Mouse (Mus musculus) G1E (cell line): ENCODE data around the gene Bmp5.

ENCODE experiments used
- CTCF ChIP-seq: IDR thresholded peaks from 2 replicates; pipeline ENCODE4 v1.5.1; 2012; ENCODE audit warnings: low read depth, low read length, inconsistent platforms, mixed read lengths
- GATA1 ChIP-seq: IDR thresholded peaks from 2 replicates; pipeline ENCODE4 v1.6.1; 2012; ENCODE audit warnings: borderline replicate concordance, low read length, inconsistent platforms, mixed read lengths
- POLR2AphosphoS5 ChIP-seq: IDR thresholded peaks from 2 replicates; pipeline ENCODE4 v1.6.1; 2012; ENCODE audit warnings: low read depth, low read length, inconsistent platforms; ENCODE audit not compliant: insufficient replicate concordance
- TAL1 ChIP-seq: conservative IDR thresholded peaks from 2 replicates; pipeline ENCODE4 v1.6.1; 2012; ENCODE audit warnings: low read depth, low read length, inconsistent platforms, mixed read lengths

- no peak for TF ChIP-seq CTCF
- no peak for TF ChIP-seq GATA1
- no peak for TF ChIP-seq TAL1
- TF ChIP-seq POLR2AphosphoS5 = no peak
Measured at GRCm38 (mm10) chr9:75886801-75887544, 111.8 kb downstream of the Bmp5 start.
